Mouse (Mus musculus) heart, adult 11 months (tissue): ENCODE measurements around the gene Tmem9.

Experiments
- DNase-seq: peaks from one replicate; pipeline ENCODE4 v3.0.0; 2022

Gene Tmem9

GRCm38 (mm10) chr1:136032961-136033360 is 25.0 kb downstream of the Tmem9 start:
- DNase-seq = no peak

GRCm38 (mm10) chr1:136038746-136039538 is 31.0 kb downstream of the Tmem9 start:
- DNase-seq = no peak

GRCm38 (mm10) chr1:136040452-136040851 is 32.5 kb downstream of the Tmem9 start:
- DNase-seq = no peak

- no peak for DNase-seq
Observed at GRCm38 (mm10) chr1:136040874-136041273, 32.9 kb downstream of the Tmem9 start.

GRCm38 (mm10) chr1:136045774-136046173 is 37.8 kb downstream of the Tmem9 start:
- no peak for DNase-seq

- DNase-seq = no peak
Observed at GRCm38 (mm10) chr1:136047432-136047831, 39.5 kb downstream of the Tmem9 start.

- DNase-seq = no peak
Observed at GRCm38 (mm10) chr1:136047894-136048293, 39.9 kb downstream of the Tmem9 start.

- no peak for DNase-seq
Observed at GRCm38 (mm10) chr1:136050312-136051012, 42.5 kb downstream of the Tmem9 start, which contains the start of gene Ascl5. Gene Ascl5, plus strand, starts transcription at chr1:136050804.

- no peak for DNase-seq
Observed at GRCm38 (mm10) chr1:136051013-136051315, 43.0 kb downstream of the Tmem9 start.

- DNase-seq = peak; percentile 95
Observed at GRCm38 (mm10) chr1:136051465-136051864, 43.5 kb downstream of the Tmem9 start.

- DNase-seq = no peak
Observed at GRCm38 (mm10) chr1:136052547-136052946, 44.6 kb downstream of the Tmem9 start, which contains the start of gene Cacna1s. Gene Cacna1s, plus strand, starts transcription at chr1:136052750.

GRCm38 (mm10) chr1:136055771-136056170 is 47.8 kb downstream of the Tmem9 start:
- no peak for DNase-seq

- DNase-seq = no peak
Observed at GRCm38 (mm10) chr1:136058594-136058993, 50.6 kb downstream of the Tmem9 start.

- no peak for DNase-seq
Observed at GRCm38 (mm10) chr1:136061041-136061789, 53.3 kb downstream of the Tmem9 start.

GRCm38 (mm10) chr1:136061790-136062141 is 53.8 kb downstream of the Tmem9 start:
- DNase-seq = no peak

GRCm38 (mm10) chr1:136063991-136064390 is 56.0 kb downstream of the Tmem9 start:
- no peak for DNase-seq

GRCm38 (mm10) chr1:136066621-136067020 is 58.7 kb downstream of the Tmem9 start:
- DNase-seq = no peak

GRCm38 (mm10) chr1:136067579-136067978 is 59.6 kb downstream of the Tmem9 start:
- no peak for DNase-seq

GRCm38 (mm10) chr1:136076086-136076485 is 68.1 kb downstream of the Tmem9 start:
- no peak for DNase-seq

GRCm38 (mm10) chr1:136077656-136078055 is 69.7 kb downstream of the Tmem9 start:
- no peak for DNase-seq

GRCm38 (mm10) chr1:136081161-136081560 is 73.2 kb downstream of the Tmem9 start:
- DNase-seq = no peak
